Mouse (Mus musculus) neutrophil, adult 5-6 weeks (primary cell): Measurements from ENCODE around the gene Tmem102. TPM values are rescaled to one million over a fixed set of nuclear protein-coding genes. Genes with fewer than 3 reads are reported as not detected.

ENCODE experiments used
- ATAC-seq: fragments of 151-379, 151-347 bp; 2 replicates; pipeline ENCODE4 v1.8.0; 2017; ENCODE audit warnings: mild to moderate bottlenecking, moderate TSS enrichment; ENCODE audit not compliant: insufficient number of reproducible peaks, poor library complexity, low FRiP score, severe bottlenecking; ENCODE audit errors: extremely low read depth
- total RNA-seq: library from RNA; stranded (forward); fragments of 200-1000 nt; gene quantifications from 2 replicates; pipeline ENCODE4 v1.2.3, GENCODE M21; 2017

Tmem102 gene
- 0.58 TPM in 1 of 2 replicates, not detected in the other for total RNA-seq

DNA sequence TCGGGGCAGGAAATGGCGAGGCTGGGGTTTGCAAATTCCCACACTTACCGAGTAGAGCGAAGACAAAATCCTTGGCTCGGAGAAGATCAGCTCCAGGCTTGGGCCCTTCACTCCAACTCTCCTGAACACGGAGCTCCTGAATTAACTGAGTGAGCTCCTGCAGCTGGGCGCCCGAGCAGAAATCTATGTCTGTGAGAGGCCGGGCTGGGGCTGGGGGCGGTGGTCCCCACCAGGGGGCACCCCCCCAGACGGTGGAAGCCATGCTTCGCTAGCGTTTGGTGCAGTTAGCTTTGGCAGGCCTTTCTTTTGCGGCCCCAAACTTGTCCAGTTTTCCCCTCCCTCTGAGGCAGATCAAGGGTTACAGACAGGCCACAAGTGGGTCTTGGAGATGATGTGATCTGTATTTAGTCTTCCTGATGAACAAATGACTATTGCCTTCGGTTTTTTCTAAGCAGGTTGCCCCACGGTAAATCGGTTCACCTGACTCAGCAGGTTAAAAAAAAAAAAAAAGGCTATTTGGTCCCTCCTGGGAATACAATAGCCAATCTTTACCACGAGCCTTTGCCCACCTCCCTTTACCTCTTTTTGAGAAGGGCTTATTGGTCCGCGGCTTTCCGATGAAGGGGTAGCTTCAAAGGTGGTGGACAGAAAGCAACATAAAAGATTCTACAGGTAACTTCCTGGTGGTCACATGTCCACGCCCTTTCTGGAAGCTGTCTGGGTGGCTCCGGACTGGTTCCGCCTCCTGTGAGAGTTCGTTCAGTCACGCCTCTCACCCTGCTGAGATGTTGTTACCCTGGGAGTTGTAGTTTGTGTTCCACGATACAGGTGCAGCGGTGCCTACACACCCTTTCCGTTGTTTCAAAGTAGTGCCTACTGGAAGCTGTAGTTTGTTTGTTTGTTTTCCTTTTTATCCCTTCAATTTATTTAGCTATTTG, at the start of gene Tmem102:
Gene Tmem102 (minus strand): TSS at position 653 of the 938 bp plus-strand sequence.
- ATAC-seq: no peak

DNA sequence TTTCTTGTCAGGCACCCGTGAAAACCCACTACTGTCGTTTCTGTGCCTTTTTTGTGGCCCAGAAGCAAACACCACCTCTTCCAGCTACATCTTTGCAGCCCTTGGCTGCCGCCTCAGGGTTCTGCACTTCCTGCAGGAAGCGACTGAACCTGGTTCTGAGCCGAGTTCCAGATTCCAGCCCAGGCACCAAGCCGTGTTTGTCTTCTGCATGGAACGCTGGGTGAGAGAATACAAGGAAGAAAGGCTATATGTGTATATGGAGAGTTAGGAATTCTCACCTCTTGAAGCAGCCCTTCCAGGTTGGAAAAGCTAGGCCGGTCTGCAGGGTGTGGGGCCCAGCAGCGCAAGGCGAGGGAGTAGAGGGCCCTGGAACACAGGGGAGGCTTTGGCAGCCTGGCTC, 49.3 kb upstream of the Tmem102 start:
- no peak for ATAC-seq

DNA sequence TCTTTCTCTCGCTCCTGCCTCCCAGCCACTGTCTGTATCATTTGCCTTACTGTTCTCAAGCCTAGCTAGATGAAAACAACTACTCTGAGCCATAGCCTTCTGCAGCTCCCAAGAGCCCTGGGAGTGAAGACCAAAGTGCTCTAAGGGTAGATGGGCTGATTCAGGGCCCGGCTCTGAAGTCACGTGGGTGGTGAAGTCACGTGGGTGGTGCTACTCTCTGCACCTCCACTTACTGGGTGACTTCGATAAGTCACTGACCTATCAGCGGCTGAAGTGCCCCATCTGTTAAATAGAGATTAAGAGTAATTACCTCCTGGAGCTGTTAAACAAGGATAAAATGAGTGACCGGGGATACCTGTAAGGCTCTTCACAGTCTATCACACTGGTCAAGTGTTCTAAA, 48.6 kb upstream of the Tmem102 start:
- ATAC-seq: no peak

DNA sequence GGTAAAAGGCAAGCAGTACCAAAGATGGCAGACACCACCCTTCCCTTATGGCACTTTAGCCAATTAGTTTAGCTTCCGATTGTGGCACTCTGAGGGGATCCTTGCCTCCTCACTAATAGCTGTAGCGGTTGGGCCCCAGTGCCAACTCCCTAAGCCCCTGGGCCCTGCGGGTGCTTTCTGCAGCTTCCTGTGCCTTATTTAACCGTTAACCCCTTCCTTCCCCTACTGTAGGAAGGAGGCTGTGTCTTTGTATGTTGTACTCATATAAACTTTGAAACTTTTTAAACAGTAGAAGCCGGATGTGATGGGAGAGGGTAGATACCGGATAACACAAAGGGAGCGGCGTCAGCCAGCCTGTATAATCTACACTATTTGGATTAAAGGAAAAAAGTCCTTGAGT, 45.3 kb upstream of the Tmem102 start:
- no peak for ATAC-seq

DNA sequence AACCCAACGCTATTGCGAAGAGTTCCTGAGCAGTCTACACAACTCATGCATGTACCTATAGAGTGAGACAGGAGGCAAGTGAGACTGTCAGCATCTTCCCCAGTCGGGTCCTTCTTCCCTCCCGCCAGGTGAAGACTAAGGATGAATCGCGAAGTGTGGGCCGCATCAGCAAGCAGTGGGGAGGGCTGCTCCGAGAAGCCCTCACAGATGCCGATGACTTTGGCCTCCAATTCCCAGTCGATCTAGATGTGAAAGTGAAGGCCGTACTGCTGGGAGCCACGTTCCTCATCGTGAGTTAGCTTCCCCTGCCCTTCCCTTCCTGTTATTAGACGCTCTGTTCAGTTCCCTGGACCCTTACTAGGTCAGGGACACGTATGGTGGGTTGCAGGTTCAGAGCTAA, 44.5 kb upstream of the Tmem102 start:
- ATAC-seq: no peak

DNA sequence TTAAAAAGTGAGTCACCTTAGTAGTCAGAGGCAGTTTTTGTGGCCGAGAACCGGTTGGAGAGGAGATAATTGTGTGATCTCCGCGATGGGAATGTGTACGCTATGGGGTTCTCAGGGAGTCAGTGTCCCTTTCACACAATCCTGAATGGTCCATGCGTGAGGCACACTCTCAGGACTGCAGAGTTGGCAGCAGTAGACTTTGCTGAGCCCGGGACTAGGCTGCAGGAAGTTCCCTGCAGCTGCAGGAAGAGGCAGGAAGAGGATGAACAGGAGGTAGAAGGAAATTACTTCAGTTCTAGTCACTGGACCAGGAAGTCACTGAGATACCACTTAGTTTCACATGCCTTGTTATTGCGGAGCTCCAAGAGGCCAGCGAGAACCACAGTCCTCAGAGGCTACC, 43.7 kb upstream of the Tmem102 start:
- no peak for ATAC-seq

DNA sequence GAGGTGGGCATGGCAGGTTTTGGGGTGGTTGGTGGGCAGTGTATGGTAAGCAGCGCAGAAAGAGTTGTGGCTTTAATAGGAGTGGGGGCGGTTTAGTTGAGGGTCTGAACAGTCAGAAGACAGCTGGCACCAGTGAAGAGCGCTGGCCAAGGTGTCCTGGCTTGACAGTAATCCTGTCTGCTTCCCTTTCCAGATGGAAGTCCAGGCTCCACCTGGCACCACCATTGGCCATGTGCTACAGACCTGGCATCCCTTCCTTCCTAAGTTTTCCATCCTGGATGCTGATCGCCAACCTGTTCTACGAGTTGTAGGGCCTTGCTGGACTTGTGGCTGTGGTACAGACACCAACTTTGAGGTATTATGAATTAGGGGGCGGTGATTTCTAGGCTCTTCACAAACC, 42.6 kb upstream of the Tmem102 start:
- ATAC-seq: no peak

DNA sequence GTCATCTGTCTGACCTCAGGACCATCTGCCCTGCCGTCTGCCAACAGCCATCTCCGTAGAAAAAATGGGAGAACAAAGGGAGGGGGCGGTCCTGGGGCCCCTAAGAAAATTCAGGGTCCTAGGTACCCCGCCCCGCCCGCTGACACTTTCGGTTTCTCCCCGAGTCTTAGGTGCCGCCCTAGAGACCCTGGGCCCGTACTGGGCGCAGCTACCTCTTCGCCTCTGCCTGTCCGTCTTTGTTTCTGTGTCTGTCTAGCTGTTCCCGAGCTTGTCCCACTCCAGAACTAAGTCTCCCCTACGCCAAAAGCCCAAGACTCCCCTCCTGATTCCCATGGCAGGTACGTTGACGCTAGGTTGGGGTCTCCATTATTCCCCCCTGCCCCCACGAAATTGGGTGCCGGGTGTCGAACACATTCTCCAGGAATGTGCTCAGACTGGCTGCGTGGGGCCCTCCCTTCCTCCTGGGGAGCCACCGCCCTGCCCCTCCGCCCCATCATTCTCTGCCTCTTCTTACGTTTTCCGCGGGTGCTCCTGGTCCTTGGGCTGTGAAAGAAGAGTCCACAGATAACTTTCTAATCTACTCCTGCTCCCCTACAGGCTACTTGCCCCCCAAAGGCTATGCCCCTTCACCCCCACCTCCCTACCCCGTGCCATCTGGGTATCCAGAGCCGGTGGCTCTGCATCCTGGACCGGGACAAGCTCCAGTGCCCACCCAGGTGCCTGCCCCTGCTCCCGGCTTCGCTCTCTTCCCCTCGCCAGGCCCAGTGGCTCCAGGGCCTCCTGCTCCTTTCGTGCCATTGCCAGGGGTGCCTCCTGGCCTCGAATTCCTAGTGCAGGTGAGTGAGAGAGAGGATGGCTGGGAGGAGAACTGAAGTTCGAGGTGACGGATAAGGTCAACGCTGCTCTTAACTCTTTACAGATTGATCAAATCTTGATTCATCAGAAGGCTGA, 41.6 kb upstream of the Tmem102 start:
- 0 out of 2 replicates have a peak, but pooled peaks have one; percentile 4 for ATAC-seq

DNA sequence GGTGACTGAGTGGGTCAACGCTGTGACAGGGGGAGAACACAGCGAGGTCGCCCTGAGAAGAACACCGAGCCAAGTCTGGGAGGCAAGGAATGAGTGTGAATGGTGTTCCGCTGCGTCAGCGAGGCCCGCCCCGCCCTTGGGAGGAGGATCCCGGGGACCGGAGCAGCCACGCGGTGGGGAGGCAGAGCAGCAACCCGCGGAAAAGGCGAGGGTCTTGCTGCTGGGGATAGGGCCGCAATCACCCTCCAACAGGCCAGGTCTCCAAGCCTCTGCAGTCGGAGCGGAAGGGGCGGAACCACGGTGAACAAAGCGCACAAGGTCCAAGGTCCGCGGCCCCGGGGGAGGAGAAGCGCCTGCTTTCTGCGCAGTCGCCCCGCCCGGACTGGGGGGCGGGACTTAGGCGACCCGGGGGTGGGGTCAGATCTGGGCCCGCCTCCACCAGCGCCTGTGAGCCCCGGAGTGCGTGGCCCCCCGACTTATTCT, 40.8 kb upstream of the Tmem102 start, which contains the start of gene Plscr3:
Gene Plscr3 (plus strand): TSS at position 179 of the 483 bp plus-strand sequence.
- ATAC-seq: peak; percentile 74

DNA sequence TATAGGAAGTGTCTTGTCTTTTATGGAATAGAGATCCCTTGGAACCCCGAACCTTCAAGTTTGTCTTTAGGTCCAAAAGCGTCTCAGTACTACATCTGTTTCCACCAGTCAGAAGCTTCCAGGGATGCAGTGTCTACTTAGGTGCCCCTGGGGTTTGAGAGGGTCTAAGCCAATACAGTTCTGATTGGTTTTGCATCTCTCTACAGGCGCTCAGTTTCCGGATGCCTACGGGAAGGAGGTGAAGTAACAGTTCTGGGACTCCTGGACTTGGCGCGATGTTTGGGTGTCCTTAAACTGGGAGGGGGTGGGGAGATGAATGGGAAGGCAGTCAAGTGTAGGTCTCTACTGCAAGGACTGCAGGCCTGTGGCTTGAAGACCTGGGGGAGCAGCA, 33.3 kb upstream of the Tmem102 start:
- no peak for ATAC-seq

DNA sequence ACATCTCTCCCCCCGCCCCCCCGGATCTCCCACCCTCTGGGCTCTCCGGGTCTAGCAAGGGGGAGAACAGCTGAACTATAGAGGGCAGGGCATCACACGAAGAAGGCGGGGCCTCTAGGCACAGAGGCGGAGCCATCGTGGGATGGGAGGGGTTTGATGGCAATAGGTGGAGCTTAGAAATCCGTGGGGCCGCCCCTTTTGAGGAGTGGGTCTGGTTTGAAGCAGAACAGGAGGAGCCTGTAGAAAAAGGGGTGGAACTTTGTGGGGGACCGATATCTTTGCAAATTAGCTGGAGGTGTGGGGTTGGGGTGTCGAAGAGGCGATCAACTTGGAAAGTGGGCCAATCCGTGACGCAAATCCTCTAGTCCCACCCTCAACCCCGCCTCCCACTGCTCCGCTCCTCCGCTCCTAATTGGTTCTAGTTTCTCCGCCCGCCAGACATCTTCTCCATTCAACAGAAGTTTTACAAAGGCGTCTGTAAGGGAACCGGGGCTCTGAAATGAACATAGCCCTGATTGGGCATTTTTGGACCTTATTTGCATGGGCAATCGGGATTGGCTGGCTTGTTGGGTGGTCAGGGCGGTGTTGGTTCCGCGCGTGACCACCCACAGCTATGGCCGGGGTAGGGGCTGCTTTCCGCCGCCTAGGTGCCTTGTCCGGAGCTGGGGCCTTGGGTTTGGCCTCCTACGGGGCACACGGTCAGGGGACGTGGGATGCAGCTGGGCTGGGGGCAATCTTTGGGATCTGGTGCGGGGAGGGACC, 32.7 kb upstream of the Tmem102 start, which contains the start of gene Tmem256:
Gene Tmem256 (plus strand): TSS at position 563 of the 762 bp plus-strand sequence.
- ATAC-seq: peak; percentile 83

DNA sequence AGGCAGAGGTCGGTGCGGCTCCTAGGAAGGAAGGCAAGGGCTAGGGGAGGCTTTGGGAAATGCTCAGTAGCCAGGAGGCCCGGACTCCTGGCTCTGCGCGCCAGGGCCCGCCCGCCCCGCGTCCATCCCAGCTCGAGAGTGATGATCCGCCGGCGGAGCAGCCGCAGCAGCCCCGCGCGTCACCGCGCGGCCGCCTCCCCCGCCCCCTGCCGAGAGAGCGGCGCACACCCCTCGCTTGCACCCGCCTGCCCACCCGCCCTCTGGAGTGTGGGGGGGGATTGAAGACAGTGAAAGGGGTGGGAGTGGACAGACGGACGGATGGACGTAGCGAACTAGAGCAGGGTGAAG, 32.2 kb upstream of the Tmem102 start, which contains the start of gene Nlgn2:
Gene Nlgn2 (minus strand): TSS at position 181 of the 348 bp plus-strand sequence.
- ATAC-seq: no peak

DNA sequence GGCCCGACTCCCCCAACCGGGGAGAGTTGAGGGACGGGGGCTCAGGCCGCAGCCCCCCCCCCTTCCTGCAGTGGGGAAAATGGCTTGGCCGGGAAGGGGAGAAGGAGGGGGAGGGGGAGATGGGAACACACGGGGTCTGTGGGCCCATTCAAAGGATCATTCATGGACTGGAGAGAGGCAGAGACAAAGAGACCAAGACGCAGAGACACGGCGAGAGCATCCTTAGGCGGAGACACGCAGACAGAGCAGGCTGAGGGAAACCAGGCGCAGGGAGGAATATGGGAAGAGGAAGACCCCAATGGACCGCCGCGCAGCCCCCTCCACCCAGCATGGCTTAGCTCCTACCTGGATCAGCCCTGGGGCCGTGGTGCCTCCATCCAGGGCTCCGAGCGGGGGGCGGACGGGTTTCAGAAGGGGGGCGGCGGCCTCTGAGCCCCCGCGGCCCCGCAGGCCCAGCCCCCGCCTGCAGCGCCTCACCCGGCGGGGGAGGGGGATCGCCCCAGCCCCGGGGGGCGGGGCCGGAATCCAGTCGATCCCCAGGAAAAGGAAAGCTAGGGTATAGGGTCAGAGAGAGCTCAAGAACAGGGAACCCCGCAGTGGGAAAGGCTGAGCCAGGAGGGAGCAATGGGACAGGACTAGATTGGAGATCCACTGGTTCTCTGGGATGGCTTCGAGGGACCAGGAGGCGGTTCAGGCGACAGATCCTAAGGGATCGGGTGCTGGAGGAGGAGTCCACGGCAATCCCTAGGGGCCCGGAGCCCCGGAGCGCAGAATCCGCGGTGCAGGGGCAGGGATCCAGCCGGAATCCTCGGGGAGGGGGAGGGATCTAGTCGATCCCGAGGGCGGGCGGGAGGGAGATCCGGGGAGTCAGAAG, 31.5 kb upstream of the Tmem102 start:
- ATAC-seq: no peak

DNA sequence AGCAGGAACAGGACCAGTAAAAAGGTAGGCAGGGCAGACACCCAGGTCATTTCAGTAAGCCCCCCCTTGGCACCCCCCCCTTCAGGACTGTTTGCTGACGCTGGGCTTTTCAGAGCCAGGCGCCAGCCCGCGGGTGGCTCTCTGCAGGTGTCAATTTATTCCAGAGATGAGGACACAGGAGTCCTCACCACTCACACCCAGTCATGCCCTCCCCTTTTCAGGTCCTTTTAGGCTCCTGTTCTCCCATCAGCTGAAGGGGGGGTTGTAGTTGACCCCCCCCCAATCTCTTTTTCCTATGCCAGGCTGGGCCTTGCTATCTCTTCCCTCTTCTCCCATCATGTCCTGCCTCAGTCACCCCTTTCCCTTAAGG, 30.5 kb upstream of the Tmem102 start:
- no peak for ATAC-seq

DNA sequence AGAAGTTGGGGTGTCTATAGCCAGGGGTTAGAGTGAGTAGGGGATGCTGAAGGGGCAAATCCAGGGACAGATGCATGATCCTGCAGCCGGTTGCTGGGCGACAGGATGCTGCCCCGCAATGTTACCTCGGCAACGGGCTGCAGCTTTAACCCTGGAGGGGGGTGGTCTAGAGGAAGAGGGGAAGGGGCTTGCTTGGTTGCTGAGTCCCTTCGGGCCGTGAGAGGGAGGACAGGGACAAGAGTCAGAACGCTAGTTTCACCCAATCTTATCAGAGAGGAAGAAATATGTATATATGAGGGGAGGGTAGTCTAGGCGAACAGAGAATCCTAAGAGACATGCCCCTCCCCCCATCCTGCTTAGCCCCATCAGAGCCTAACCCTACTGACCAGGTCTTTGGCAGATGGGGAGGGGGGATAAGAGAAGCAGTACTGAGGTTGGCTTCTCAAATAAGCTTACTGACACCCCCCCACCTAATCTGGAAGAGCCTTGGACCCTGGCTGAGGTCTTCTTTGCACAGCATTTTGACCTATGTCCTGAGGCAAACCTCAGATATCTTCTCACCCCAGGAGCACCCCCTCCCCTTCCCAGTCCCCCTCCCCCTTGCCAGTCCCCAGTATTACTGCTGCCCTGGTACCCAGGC, 30.0 kb upstream of the Tmem102 start:
- no peak for ATAC-seq

DNA sequence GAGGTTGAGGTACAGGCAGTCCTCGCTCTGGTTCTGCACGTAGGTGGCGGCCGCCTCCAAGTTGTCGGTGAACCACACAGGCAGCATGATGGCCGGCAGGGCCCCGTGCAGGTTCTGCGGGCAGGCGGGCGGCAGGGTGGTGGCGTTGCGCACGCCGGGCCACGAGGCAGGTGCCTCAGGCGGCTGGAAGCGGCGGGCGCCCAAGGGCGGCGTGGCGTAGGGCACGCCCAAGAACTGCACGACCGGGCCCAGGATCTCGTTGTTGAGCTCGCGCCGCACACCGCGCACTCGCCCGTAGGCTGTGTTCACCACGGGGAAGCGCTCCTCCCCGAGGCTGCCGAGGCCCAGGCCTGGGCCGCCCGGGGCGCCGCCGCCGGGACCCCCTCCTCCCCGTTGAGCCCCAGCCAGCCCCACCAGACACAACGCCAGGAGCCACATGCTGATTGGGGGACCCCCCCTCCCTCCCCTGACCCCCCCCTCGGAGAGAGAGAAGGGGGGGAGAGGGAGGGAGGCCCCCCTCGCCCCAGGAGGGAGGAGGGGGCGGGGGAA, 28.7 kb upstream of the Tmem102 start:
- no peak for ATAC-seq

DNA sequence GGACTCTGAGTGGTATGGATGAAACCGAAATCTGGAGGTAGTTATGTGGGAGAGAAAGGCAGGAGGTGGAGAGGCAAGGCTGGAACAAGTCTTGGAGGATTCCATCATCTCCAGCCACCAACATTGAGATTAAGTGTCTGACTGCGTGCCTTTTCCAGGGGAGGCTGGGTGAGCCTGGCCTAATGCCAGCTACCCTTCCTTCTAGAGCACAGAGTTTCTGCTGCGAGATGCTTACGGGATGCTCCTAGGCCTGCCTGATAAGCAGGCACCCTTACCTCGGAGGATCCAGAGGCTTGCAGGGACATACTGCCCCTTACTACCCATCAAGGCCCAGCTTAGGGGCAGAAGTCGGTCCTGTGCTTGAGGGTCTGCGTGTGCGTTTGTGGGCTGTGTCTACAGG, 28.1 kb upstream of the Tmem102 start:
- no peak for ATAC-seq
